ENCODE assay signal across 8 mouse cellular contexts in the genomic region with DNA sequence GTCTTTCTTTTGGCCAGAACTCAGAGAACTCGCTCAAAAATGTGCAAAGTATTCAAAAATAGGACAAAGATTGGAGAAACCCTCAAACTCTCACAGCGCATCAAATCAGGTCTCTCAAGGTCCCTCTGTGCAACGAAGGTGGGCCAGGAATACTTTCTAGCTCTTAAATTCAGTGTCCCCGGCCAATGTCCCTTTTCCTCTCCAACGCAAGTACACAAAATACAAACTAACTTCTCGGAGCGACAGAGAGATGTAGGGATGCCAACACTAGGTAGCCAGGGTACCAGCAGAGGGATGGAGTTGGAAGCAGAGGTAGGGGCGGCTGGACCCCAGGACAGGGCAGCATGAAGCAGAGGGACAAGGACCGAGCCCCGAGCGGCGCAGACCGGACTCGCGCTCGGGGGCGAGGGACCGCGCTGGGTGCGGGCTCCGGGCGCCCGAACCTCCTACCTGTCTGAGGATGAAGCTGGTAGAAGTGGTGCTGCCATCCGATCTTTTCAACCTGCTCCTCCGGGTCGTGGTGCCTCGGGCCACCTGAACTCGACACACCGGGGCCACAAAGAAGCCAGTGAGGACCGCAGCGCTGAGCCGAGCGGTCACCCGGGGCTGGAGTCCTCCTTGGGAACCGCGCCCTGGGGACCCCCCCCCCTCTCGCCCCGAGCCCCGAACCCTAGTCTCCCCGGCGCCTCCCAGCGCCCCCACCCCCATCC. TPM values are rescaled to one million over a fixed set of nuclear protein-coding genes. Genes with fewer than 3 reads are reported as not detected.
A peak's percentile ranks its signal among the peaks of the same experiment; 100 is the strongest.
DNase-seq lines count a peak whose midpoint lies in the region; ATAC-seq and TF ChIP-seq lines count a peak whose summit lies in the region.

No protein-coding gene starts in this region.

- H3K4me2 ChIP-seq in hindbrain, embryonic 14.5 days (replicated peaks), result peak overlapping the region; percentile 94
- peak overlapping the region; percentile 84 for H3K4me2 ChIP-seq in liver, postnatal 0 days (ENCODE audit: low read depth, low read length)
- peak overlapping the region; percentile 99 for H3K4me2 ChIP-seq in stomach, embryonic 16.5 days (ENCODE audit: low read depth, low read length)

- ATAC-seq in hindbrain, embryonic 14.5 days (ENCODE audit: low FRiP score), result peak; percentile 53
- ATAC-seq in liver, postnatal 0 days, result peak; percentile 35; the same call in 1 of the 2 replicates
- ATAC-seq in stomach, embryonic 16.5 days (ENCODE audit: insufficient read depth, low FRiP score), result no peak; the same call in 1 of the 2 replicates
- no peak for ATAC-seq in megakaryocyte progenitor cell, adult 5-6 weeks (replicated peaks; ENCODE audit: poor library complexity)

- H3K36me3 ChIP-seq in hindbrain, embryonic 14.5 days (replicated peaks; ENCODE audit: control insufficient read depth, insufficient read depth), result no peaks in the 10 kb centered on the region
- H3K36me3 ChIP-seq in liver, postnatal 0 days (replicated peaks; ENCODE audit: insufficient read depth, low read length), result no peaks in the 10 kb centered on the region
- no peaks in the 10 kb centered on the region for H3K36me3 ChIP-seq in stomach, embryonic 16.5 days (ENCODE audit: control insufficient read depth, insufficient read depth, low read length)

- H3K4me3 ChIP-seq in gastrocnemius, adult 2 months, result peak overlapping the region; percentile 89
- peak overlapping the region; percentile 81 for H3K4me3 ChIP-seq in hindbrain, embryonic 14.5 days (replicated peaks; ENCODE audit: low read length)
- peak overlapping the region; percentile 60 for H3K4me3 ChIP-seq in liver, postnatal 0 days (ENCODE audit: low read depth, low read length)
- H3K4me3 ChIP-seq in stomach, embryonic 16.5 days (replicated peaks; ENCODE audit: low read length), result peak overlapping the region; percentile 68

- TF ChIP-seq CTCF in gastrocnemius, adult 2 months (IDR thresholded peaks at IDR 0.05), result no peak
- TF ChIP-seq CTCF in liver, postnatal 0 days (IDR thresholded peaks at IDR 0.05; ENCODE audit: low read depth), result no peak

- peak overlapping the region; percentile 79 for H3K9ac ChIP-seq in hindbrain, embryonic 14.5 days
- no peak overlapping the region for H3K9ac ChIP-seq in liver, postnatal 0 days (replicated peaks)
- peak overlapping the region; percentile 78 for H3K9ac ChIP-seq in stomach, embryonic 16.5 days (ENCODE audit: low read length)

- intact Hi-C loops in gastrocnemius, adult 2 months (cut with DNase I), result no loop called here

- peak; percentile 25 for DNase-seq in gastrocnemius, adult 2 months
- no peak for DNase-seq in gastrocnemius, adult 18-20 months (ENCODE audit: low spot score)
- peak; percentile 9 for DNase-seq in urinary bladder, postnatal 14 days (ENCODE audit: low spot score)
- DNase-seq in urinary bladder, postnatal 36 days (ENCODE audit: low spot score in 2 of 2), result no peak
- DNase-seq in hindbrain, embryonic 14.5 days (ENCODE audit: low spot score), result no peak
- peak; percentile 16 for DNase-seq in liver, postnatal 0 days

- no peak for TF ChIP-seq EP300 in liver, postnatal 0 days (IDR thresholded peaks at IDR 0.05; ENCODE audit: low read depth)

- WGBS in hindbrain, embryonic 14.5 days, result under 1% methylated on average over 39 of the region's 42 CpGs
- WGBS in liver, postnatal 0 days (ENCODE audit: insufficient replicate concordance), result under 1% methylated on average over 30 of the region's 42 CpGs
- under 1% methylated on average over 42 of the region's 42 CpGs for WGBS in stomach, embryonic 16.5 days

- peaks cover 10% of the 10 kb centered on the region; the same call in 1 of the 2 replicates for H3K4me1 ChIP-seq in hindbrain, embryonic 14.5 days (replicated peaks; ENCODE audit: control insufficient read depth, insufficient read depth, low read length)
- peaks cover 7% of the 10 kb centered on the region; the same call in 1 of the 2 replicates for H3K4me1 ChIP-seq in liver, postnatal 0 days (ENCODE audit: insufficient read depth)
- peaks cover 12% of the 10 kb centered on the region; the same call in 1 of the 2 replicates for H3K4me1 ChIP-seq in stomach, embryonic 16.5 days (ENCODE audit: control insufficient read depth, insufficient read depth, low read length)

- no peaks in the 10 kb centered on the region for H3K9me3 ChIP-seq in hindbrain, embryonic 14.5 days (ENCODE audit: control insufficient read depth, low read length)
- H3K9me3 ChIP-seq in liver, postnatal 0 days (ENCODE audit: low read length), result no peaks in the 10 kb centered on the region
- H3K9me3 ChIP-seq in stomach, embryonic 16.5 days (replicated peaks; ENCODE audit: control insufficient read depth, low read length), result no peaks in the 10 kb centered on the region

- H3K27ac ChIP-seq in gastrocnemius, adult 2 months, result peak overlapping the region; percentile 35
- peak overlapping the region; percentile 59; the same call in 1 of the 2 replicates for H3K27ac ChIP-seq in hindbrain, embryonic 14.5 days
- H3K27ac ChIP-seq in liver, postnatal 0 days (ENCODE audit: low read depth), result no peak overlapping the region
- no peak overlapping the region for H3K27ac ChIP-seq in stomach, embryonic 16.5 days (ENCODE audit: low read length)

- peaks cover 26% of the 10 kb centered on the region for H3K27me3 ChIP-seq in hindbrain, embryonic 14.5 days (ENCODE audit: control insufficient read depth, insufficient read depth, low read length)
- H3K27me3 ChIP-seq in liver, postnatal 0 days (ENCODE audit: insufficient read depth, low read length), result peaks cover 26% of the 10 kb centered on the region
- peaks cover 13% of the 10 kb centered on the region; the same call in 1 of the 2 replicates for H3K27me3 ChIP-seq in stomach, embryonic 16.5 days (ENCODE audit: control insufficient read depth, insufficient read depth, low read length)

RNA-seq across cellular contexts. Expression of a gene that starts 1.2 kb away (rescaled TPM):
- under 1 TPM; 0.20 to 0.31 TPM for total RNA-seq in gastrocnemius, adult 2 months (2021)
- under 1 TPM; 0.21 to 0.55 TPM for total RNA-seq in gastrocnemius, adult 18-20 months (2021)
- 15.0 and 15.8 TPM in 2 replicates for polyA plus RNA-seq in hindbrain, embryonic 14.5 days (2014; fragmentation: Nextera tagmentation; extraction: Ambion mirVana)
- 0.27 and 0.46 TPM in 2 replicates for polyA plus RNA-seq in liver, postnatal 0 days (2015; fragmentation: Nextera tagmentation; extraction: Ambion mirVana)
- polyA plus RNA-seq in stomach, embryonic 16.5 days (2015; fragmentation: Nextera tagmentation; extraction: Ambion mirVana), result 1.1 TPM in 2 replicates
- not detected in 2 replicates for total RNA-seq in megakaryocyte progenitor cell, adult 5-6 weeks (2015)
- not detected in 2 replicates for total RNA-seq in megakaryocyte progenitor cell, adult 5-6 weeks (2017)

Comparison
In these comparisons a context has a peak if more than half of its experiments do, and no peak if none do; other contexts are left out.
1. DNase-seq: peak in gastrocnemius, adult 2 months (single experiment), urinary bladder, postnatal 14 days (single experiment) and liver, postnatal 0 days (single experiment); none in gastrocnemius, adult 18-20 months (single experiment), urinary bladder, postnatal 36 days (0 of 2) and hindbrain, embryonic 14.5 days (single experiment).
2. H3K27ac ChIP-seq: peak in gastrocnemius, adult 2 months (single experiment) and hindbrain, embryonic 14.5 days (single experiment); none in liver, postnatal 0 days (single experiment) and stomach, embryonic 16.5 days (single experiment).
3. ATAC-seq: peak in hindbrain, embryonic 14.5 days (single experiment) and liver, postnatal 0 days (single experiment); none in stomach, embryonic 16.5 days (single experiment) and megakaryocyte progenitor cell, adult 5-6 weeks (single experiment).
4. Peak in every context shown above with its lines, with median percentiles within 50 percentile points of each other: H3K4me3 ChIP-seq and H3K4me2 ChIP-seq.